Mouse (Mus musculus): ENCODE results near the gene Micall1. TPM values are rescaled to one million over a fixed set of nuclear protein-coding genes. Genes with fewer than 3 reads are reported as not detected.

Gene Micall1
- total and polyA plus RNA-seq, 3 experiments: 1.7 to 8.9 (median 6.7) TPM

GRCm38 (mm10) chr15:79111774-79112173, 3.1 kb downstream of the Micall1 start:
- DNase-seq (ENCODE audit: extremely low read depth): no peak
- Histone ChIP-seq H3K4me3 (replicated peaks in 1 of 3; ENCODE audit: low read depth in 2 of 3, low read length in 2 of 3, poor library complexity in 1 of 3) (no peak overlapping the region), H3K27me3 (replicated peaks) (no peaks in the 10 kb centered on the region), H3K4me1 (ENCODE audit: control insufficient read depth in 1 of 2, insufficient read depth in 2 of 2) (peaks cover 7 to 34% of the 10 kb centered on the region in 2 experiments), H3K9me3 (replicated peaks; ENCODE audit: low read length) (no peaks in the 10 kb centered on the region), H3K27ac (ENCODE audit: insufficient read depth, low read depth) (no peak overlapping the region), H3K36me3 (replicated peaks in 1 of 2; ENCODE audit: control insufficient read depth in 1 of 2, insufficient read depth in 1 of 2, low read length in 1 of 2) (peaks cover 22 to 54% of the 10 kb centered on the region in 2 experiments), H3K79me2 (replicated peaks; ENCODE audit: control insufficient read depth, extremely low read depth, insufficient read depth, poor library complexity, severe bottlenecking) (peaks cover 13% of the 10 kb centered on the region; the same call in 1 of the 2 replicates), H3K9ac (ENCODE audit: insufficient read depth, low read depth) (no peak overlapping the region), H3K4me2 (ENCODE audit: insufficient read depth, low read depth, poor library complexity, severe bottlenecking) (no peak overlapping the region)
- dilution Hi-C loops (cut with MboI; ENCODE audit: extremely low pct_ligation_motif_present, extremely low pct_unique_long_range_greater_than_20kb, low sequenced_read_pairs) (no loop called here), in situ Hi-C loops (cut with MboI; ENCODE audit: low pct_ligation_motif_present, low pct_unique_long_range_greater_than_20kb, low sequenced_read_pairs) (no loop called here)
- TF ChIP-seq IRF4 (IDR thresholded peaks at IDR 0.05; ENCODE audit: low read depth, low read length): no peak
- TF ChIP-seq TBP (conservative IDR thresholded peaks at IDR 0.05; ENCODE audit: low read depth, low read length): no peak
- TF ChIP-seq MXI1 (IDR thresholded peaks at IDR 0.05; ENCODE audit: low read depth, low read length): no peak
- no peak for TF ChIP-seq MAFK (IDR thresholded peaks at IDR 0.05; ENCODE audit: insufficient replicate concordance, low read length)
- TF ChIP-seq NRF1 (IDR thresholded peaks at IDR 0.05; ENCODE audit: low read depth, low read length): no peak
- no peak for TF ChIP-seq MAZ (IDR thresholded peaks at IDR 0.05; ENCODE audit: low read depth, low read length)
- TF ChIP-seq POLR2AphosphoS2 (IDR thresholded peaks at IDR 0.05; ENCODE audit: low read depth, low read length): no peak
- no peak for TF ChIP-seq EP300 (IDR thresholded peaks at IDR 0.05; ENCODE audit: low read length)
- no peak for TF ChIP-seq JUN (IDR thresholded peaks at IDR 0.05; ENCODE audit: insufficient read depth, low read depth, low read length)
- no peak for TF ChIP-seq UBTF (IDR thresholded peaks at IDR 0.05; ENCODE audit: low read depth, low read length)
- no peak for TF ChIP-seq USF1 (IDR thresholded peaks at IDR 0.05; ENCODE audit: low read depth, low read length)
- no peak for TF ChIP-seq SIN3A (IDR thresholded peaks at IDR 0.05; ENCODE audit: low read length)
- TF ChIP-seq ELF1 (IDR thresholded peaks at IDR 0.05; ENCODE audit: low read depth, low read length): no peak
- TF ChIP-seq TCF12 (IDR thresholded peaks at IDR 0.05; ENCODE audit: low read depth, low read length): no peak
- TF ChIP-seq CHD1 (IDR thresholded peaks at IDR 0.05; ENCODE audit: low read depth, low read length): no peak
- TF ChIP-seq PAX5 (IDR thresholded peaks at IDR 0.05; ENCODE audit: low read length): no peak
- no peak for TF ChIP-seq MEF2A (IDR thresholded peaks at IDR 0.05; ENCODE audit: borderline replicate concordance, low read depth, low read length)
- TF ChIP-seq HCFC1 (IDR thresholded peaks at IDR 0.05; ENCODE audit: low read depth, low read length): no peak
- TF ChIP-seq CTCF (conservative IDR thresholded peaks at IDR 0.05 in 1 of 2, IDR thresholded peaks at IDR 0.05 in 1 of 2; ENCODE audit: low read depth in 2 of 2, low read length in 2 of 2): no peak
- TF ChIP-seq RAD21 (IDR thresholded peaks at IDR 0.05; ENCODE audit: low read depth, low read length): no peak

GRCm38 (mm10) chr15:79115276-79115675, 6.6 kb downstream of the Micall1 start:
- Histone ChIP-seq H3K27ac (ENCODE audit: insufficient read depth, low read depth) (no peak overlapping the region), H3K27me3 (replicated peaks) (no peaks in the 10 kb centered on the region), H3K4me2 (ENCODE audit: insufficient read depth, low read depth, poor library complexity, severe bottlenecking) (no peak overlapping the region), H3K36me3 (replicated peaks in 1 of 2; ENCODE audit: control insufficient read depth in 1 of 2, insufficient read depth in 1 of 2, low read length in 1 of 2) (peaks cover 52 to 88% of the 10 kb centered on the region in 2 experiments), H3K9ac (ENCODE audit: insufficient read depth, low read depth) (no peak overlapping the region), H3K4me1 (ENCODE audit: control insufficient read depth in 1 of 2, insufficient read depth in 2 of 2) (peaks cover 7 to 24% of the 10 kb centered on the region in 2 experiments), H3K79me2 (replicated peaks; ENCODE audit: control insufficient read depth, extremely low read depth, insufficient read depth, poor library complexity, severe bottlenecking) (peaks cover 5% of the 10 kb centered on the region; the same call in 1 of the 2 replicates), H3K4me3 (replicated peaks in 1 of 3; ENCODE audit: low read depth in 2 of 3, low read length in 2 of 3, poor library complexity in 1 of 3) (no peak overlapping the region), H3K9me3 (replicated peaks; ENCODE audit: low read length) (no peaks in the 10 kb centered on the region)
- no peak for TF ChIP-seq GABPA (IDR thresholded peaks at IDR 0.05; ENCODE audit: insufficient replicate concordance, low read depth, low read length)
- no peak for TF ChIP-seq NRF1 (IDR thresholded peaks at IDR 0.05; ENCODE audit: low read depth, low read length)
- TF ChIP-seq CHD1 (IDR thresholded peaks at IDR 0.05; ENCODE audit: low read depth, low read length): no peak
- TF ChIP-seq USF2 (conservative IDR thresholded peaks at IDR 0.05; ENCODE audit: low read depth, low read length): no peak
- no peak for TF ChIP-seq JUN (IDR thresholded peaks at IDR 0.05; ENCODE audit: insufficient read depth, low read depth, low read length)
- no peak for TF ChIP-seq TBP (conservative IDR thresholded peaks at IDR 0.05; ENCODE audit: low read depth, low read length)
- no peak for TF ChIP-seq ZC3H11A (IDR thresholded peaks at IDR 0.05; ENCODE audit: low read depth, low read length)
- TF ChIP-seq HCFC1 (IDR thresholded peaks at IDR 0.05; ENCODE audit: low read depth, low read length): no peak
- no peak for TF ChIP-seq MAZ (IDR thresholded peaks at IDR 0.05; ENCODE audit: low read depth, low read length)
- TF ChIP-seq JUND (conservative IDR thresholded peaks at IDR 0.05; ENCODE audit: low read depth, low read length): no peak
- TF ChIP-seq SMC3 (IDR thresholded peaks at IDR 0.05; ENCODE audit: low read depth, low read length): no peak
- TF ChIP-seq ZKSCAN1 (IDR thresholded peaks at IDR 0.05; ENCODE audit: borderline replicate concordance, low read depth, low read length): no peak
- TF ChIP-seq ETS1 (conservative IDR thresholded peaks at IDR 0.05; ENCODE audit: low read depth, low read length): no peak
- TF ChIP-seq NELFE (IDR thresholded peaks at IDR 0.05; ENCODE audit: low read depth, low read length): no peak
- no peak for TF ChIP-seq MYC (IDR thresholded peaks at IDR 0.05; ENCODE audit: low read depth, low read length)
- TF ChIP-seq POLR2AphosphoS2 (IDR thresholded peaks at IDR 0.05; ENCODE audit: low read depth, low read length): no peak
- no peak for TF ChIP-seq CHD2 (IDR thresholded peaks at IDR 0.05; ENCODE audit: low read length)
- TF ChIP-seq PAX5 (IDR thresholded peaks at IDR 0.05; ENCODE audit: low read length): no peak
- no peak for TF ChIP-seq IRF4 (IDR thresholded peaks at IDR 0.05; ENCODE audit: low read depth, low read length)
- TF ChIP-seq CTCF (conservative IDR thresholded peaks at IDR 0.05 in 1 of 2, IDR thresholded peaks at IDR 0.05 in 1 of 2; ENCODE audit: low read depth in 2 of 2, low read length in 2 of 2): no peak
- dilution Hi-C loops (cut with MboI; ENCODE audit: extremely low pct_ligation_motif_present, extremely low pct_unique_long_range_greater_than_20kb, low sequenced_read_pairs): no loop called here
- no peak for DNase-seq (ENCODE audit: extremely low read depth)
- in situ Hi-C loops (cut with MboI; ENCODE audit: low pct_ligation_motif_present, low pct_unique_long_range_greater_than_20kb, low sequenced_read_pairs): no loop called here

Data from CH12.LX (cell line).